Mouse (Mus musculus): ENCODE measurements around the gene Amigo1. TPM values are rescaled to one million over a fixed set of nuclear protein-coding genes. Genes with fewer than 3 reads are reported as not detected.

The Amigo1 gene
- polyA plus RNA-seq, 1 experiment from 2014 or later, result 2.4 TPM

Other genes with a start within 250 kb of the Amigo1 start
- gene Gstm6, start 242.6 kb upstream of the Amigo1 start, polyA plus RNA-seq (2015; fragmentation: Nextera tagmentation; extraction: Ambion mirVana), result 3.9 and 4.1 TPM in 2 replicates
- gene Gstm3, start 217.1 kb upstream of the Amigo1 start, polyA plus RNA-seq (2015; fragmentation: Nextera tagmentation; extraction: Ambion mirVana), result 0.11 and 0.44 TPM in 2 replicates
- 166 and 173 TPM in 2 replicates for gene Gstm2, start 199.9 kb upstream of the Amigo1 start, polyA plus RNA-seq (2015; fragmentation: Nextera tagmentation; extraction: Ambion mirVana)
- 83.0 and 91.2 TPM in 2 replicates for gene Gstm1, start 168.4 kb upstream of the Amigo1 start, polyA plus RNA-seq (2015; fragmentation: Nextera tagmentation; extraction: Ambion mirVana)
- gene Gstm4, start 141.4 kb upstream of the Amigo1 start, polyA plus RNA-seq (2015; fragmentation: Nextera tagmentation; extraction: Ambion mirVana), result 17.6 and 18.6 TPM in 2 replicates
- gene Ampd2, start 99.7 kb upstream of the Amigo1 start, polyA plus RNA-seq (2015; fragmentation: Nextera tagmentation; extraction: Ambion mirVana), result 34.5 and 38.5 TPM in 2 replicates
- 0.80 and 1.6 TPM in 2 replicates for gene Gnat2, start 93.5 kb upstream of the Amigo1 start, polyA plus RNA-seq (2015; fragmentation: Nextera tagmentation; extraction: Ambion mirVana)
- 151 and 162 TPM in 2 replicates for gene Gnai3, start 40.2 kb upstream of the Amigo1 start, polyA plus RNA-seq (2015; fragmentation: Nextera tagmentation; extraction: Ambion mirVana)
- gene Gpr61, start 31.5 kb upstream of the Amigo1 start, polyA plus RNA-seq (2015; fragmentation: Nextera tagmentation; extraction: Ambion mirVana), result 0.04 TPM in 1 of 2 replicates, not detected in the other
- gene Cyb561d1, start 14.9 kb downstream of the Amigo1 start, polyA plus RNA-seq (2015; fragmentation: Nextera tagmentation; extraction: Ambion mirVana), result 3.1 and 3.4 TPM in 2 replicates
- gene Atxn7l2, start 24.6 kb downstream of the Amigo1 start, polyA plus RNA-seq (2015; fragmentation: Nextera tagmentation; extraction: Ambion mirVana), result 12.9 and 13.4 TPM in 2 replicates
- gene Sypl2, start 40.3 kb downstream of the Amigo1 start, polyA plus RNA-seq (2015; fragmentation: Nextera tagmentation; extraction: Ambion mirVana), result 0.46 and 1.1 TPM in 2 replicates
- 254 and 275 TPM in 2 replicates for gene Psma5, start 70.6 kb downstream of the Amigo1 start, polyA plus RNA-seq (2015; fragmentation: Nextera tagmentation; extraction: Ambion mirVana)
- gene Sort1, start 97.7 kb downstream of the Amigo1 start, polyA plus RNA-seq (2015; fragmentation: Nextera tagmentation; extraction: Ambion mirVana), result 13.7 and 14.3 TPM in 2 replicates
- gene Mybphl, start 178.6 kb downstream of the Amigo1 start, polyA plus RNA-seq (2015; fragmentation: Nextera tagmentation; extraction: Ambion mirVana), result 6.1 and 9.9 TPM in 2 replicates
- gene Psrc1, start 197.5 kb downstream of the Amigo1 start, polyA plus RNA-seq (2015; fragmentation: Nextera tagmentation; extraction: Ambion mirVana), result 73.9 and 75.6 TPM in 2 replicates
- gene Celsr2, start 229.2 kb downstream of the Amigo1 start, polyA plus RNA-seq (2015; fragmentation: Nextera tagmentation; extraction: Ambion mirVana), result 6.8 and 6.9 TPM in 2 replicates

All from lung, embryonic 16.5 days (tissue).